Mouse (Mus musculus): ENCODE data around the gene Fam151b.

Fam151b gene

DNA sequence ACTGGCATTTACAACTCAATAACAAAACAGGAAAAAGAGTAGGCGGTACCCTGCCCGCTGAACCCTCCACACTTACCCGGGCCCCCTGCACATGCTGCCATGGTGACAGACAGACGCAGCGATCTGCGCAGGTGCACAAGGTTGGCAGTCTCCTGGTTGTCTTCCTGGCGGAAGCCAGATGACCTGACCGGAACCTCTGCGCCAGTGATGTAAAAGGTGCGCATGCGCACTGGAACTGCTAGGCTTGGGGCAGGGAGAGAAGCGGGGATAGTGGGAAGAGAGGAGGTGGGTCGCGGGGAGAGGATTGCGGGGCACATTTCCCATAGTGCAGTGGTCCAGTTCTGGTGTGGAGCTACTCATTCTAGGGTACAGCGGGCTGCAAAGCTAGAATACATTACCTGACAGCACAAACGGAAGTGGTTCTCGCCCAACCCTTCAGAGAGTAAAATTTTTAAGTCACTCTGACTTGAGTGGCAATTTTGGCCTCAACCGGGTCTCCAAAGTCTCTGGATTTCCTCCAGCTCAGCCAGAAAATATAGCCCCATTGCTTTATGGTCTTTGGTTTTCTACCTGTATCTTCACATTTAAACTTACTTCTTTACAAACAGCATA lies at the start of gene Fam151b:
Gene Fam151b, minus strand, starts transcription at position 164 of the 612 bp plus-strand sequence.
- peak; percentile 95 for DNase-seq

DNA sequence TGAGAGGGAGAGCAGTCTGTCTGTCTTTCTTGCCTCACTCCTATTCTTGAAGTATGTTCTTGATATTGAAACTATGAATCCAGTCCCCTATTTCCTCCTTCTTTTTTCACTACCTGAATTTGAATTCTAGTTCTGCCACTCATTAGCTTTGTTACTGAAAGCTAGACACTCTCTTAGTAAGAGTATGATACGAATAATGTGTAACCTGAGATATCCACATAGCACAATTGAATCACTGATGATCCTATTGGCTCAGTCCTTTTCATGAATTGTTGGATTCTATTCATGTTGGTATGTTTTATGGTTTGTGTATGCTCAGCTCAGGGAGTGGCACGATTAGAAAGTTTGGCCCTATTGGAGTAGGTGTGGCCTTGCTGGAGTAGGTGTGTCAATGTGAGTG lies 48.4 kb upstream of the Fam151b start:
- no peak for DNase-seq

DNA sequence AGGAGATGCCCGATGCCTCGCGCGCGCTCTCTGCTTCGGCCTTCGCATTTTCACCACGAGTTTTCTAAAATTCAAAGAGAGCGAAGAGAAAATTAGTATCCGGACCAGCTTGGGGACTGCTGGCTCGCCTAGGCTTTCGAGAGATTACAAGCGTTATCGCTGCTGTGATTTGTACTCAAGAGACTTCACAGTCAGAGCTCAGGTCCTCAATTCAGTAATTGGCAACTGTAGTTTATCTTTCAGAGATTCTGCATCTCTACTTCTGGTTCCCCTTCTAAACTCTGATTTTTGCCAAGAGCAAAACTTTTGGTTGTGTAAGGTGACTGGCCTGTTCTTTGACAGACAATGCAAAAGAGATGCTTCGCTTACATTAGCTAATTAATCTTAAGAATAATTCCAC lies 47.4 kb upstream of the Fam151b start:
- DNase-seq, result no peak

DNA sequence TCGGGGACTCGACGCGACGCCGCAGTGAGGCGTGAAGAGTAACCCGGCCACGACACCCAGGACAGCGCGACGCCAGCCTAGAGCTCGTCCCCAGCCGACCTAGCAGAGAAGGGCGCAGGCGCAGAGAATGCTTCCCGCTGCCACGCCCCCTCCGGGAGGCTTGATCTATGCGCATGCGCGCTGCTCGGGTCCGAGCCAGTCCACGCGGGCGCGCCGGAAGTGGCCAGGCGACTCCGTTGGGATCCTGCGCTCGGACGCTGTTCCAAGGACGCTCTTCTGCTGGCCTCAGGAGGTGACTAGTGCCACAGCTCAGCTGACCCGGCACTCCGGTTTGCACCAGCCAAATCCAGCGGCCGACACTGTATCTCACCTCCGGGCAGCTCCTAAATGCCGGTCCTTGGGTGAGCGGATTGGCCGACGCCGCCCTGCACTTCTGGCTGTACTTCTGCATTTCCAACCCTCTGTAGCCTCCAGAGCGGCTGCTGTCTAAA lies 47.0 kb upstream of the Fam151b start, which contains the start of gene Zfyve16:
Gene Zfyve16, minus strand, starts transcription at position 148 of the 491 bp plus-strand sequence.
- peak; percentile 98 for DNase-seq

DNA sequence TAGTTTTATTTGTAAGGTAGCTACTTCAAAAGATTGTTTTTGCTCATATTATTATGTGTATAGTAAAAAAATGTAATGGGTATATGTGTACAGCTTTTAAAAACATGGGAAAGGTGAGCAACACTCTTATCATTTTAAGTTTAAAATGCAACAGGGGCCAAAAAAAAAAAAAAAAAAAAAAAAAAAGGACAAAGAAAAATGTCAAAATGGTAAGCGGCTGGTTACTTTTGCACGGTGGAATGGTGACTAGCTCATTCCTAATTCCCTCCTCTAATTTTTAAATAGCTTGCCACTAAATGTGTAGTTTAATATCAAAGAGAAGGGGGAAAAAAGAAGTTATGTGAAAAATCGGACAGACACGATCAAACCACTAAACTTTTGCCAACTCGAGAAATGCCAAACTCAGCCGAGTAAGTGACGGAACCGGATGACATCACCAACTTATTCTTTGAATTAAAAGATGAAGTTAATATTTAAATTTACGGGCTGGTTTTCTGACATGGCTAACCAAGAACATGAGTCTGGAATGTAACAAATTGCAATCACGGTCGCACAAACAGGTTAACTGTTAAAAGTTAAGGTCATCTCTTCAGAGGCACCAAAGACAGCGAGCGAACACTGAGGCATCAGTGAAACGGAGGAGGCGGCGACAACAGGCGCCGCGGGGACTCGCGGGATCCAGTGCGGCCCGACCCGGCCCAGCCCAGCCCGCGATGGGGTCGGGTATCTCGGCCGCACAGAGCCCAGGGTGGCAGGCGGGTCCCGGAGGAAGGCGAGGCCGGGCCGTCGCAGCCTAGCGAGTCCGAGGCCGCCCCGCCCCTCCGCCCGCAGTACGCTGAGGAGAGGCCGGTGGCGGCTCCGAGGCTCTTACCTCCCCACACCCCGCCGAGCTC lies 46.3 kb upstream of the Fam151b start:
- no peak for DNase-seq

DNA sequence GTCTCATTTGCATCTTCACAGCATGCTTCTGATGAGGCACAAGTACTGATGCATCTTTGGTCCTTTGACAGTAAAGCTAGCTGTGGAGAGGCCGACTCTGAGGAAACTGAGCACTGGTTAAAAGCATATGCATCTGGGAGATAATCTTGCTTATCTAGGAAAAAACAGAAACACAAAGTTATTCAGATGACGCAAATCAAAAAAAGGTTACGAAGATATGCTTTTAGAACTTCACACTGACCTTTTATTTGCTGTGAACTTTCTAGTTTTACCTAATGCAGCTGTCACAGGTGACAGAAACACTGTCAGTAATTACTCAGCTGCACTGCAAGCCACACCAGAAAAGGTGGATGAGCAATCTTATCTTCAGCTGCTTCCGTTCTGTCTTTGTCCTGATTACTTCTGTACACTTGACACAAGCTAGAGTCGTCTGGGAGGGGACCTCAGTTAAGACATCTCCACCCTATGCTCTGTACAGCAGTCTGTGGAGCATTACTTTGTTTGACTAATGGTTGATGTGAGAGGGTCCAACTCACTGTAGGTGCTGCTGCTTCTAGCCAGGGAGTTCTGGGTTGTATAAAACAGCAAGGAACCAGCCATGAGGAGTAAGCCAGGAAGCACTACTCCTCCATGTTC lies 39.5 kb upstream of the Fam151b start:
- DNase-seq, result no peak

DNA sequence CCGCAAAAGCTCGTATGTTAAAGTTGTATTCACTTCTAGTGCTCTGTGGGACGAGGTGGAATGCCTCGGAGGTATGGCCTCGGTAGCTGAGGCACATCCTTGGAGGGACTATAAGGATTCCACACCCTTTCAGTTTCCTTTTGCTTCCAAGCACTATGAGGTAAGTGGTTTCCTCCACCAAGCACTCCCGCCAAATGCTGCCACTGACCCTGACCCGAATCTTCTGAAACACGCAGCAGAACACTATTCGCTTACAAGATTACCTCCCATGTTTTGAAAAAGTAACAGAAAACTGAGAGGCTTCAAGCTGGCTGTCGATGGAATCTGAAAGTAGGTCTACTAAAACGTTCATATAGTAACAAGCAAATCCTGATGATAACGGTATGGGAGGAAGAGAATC lies 21.1 kb upstream of the Fam151b start:
- DNase-seq, result no peak

DNA sequence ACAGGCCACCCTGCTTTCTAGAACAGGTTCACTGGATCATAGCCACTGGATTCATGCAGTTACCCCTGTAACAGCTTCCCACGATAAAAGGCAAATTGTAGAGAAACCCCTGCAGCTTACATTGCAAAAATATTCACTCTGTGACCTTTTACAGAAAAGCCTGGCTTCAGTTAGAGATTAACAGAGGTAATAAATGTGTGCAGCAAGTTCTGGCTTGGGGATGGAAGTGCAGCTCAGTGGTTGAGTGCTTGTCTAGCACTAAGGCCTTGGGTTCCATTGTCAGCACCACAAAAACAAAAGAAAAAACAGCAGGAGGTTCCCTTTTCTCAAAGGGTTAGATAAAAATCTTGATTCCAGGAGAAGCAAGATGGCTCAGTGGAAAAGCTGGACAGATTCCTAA lies 8.1 kb upstream of the Fam151b start:
- no peak for DNase-seq

DNA sequence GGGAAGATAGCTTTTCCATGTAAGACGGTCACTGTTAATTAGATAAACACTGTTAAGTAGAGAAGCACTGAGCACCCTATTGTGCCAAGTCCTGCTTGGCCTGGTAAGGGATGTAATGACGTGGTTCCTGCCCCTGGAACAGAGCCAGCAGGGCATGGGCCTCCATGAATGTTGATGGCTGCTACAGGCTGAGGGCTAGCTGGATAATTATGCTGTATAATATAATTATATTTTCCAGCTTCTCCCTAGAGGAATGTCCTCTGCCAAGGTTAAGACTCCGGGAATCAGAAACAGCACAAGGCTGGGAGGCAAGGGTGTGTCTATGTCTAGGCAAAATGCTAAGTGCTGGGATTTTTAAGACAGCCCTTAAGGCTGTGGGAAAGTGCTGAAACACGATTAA lies 7.0 kb upstream of the Fam151b start:
- no peak for DNase-seq

DNA sequence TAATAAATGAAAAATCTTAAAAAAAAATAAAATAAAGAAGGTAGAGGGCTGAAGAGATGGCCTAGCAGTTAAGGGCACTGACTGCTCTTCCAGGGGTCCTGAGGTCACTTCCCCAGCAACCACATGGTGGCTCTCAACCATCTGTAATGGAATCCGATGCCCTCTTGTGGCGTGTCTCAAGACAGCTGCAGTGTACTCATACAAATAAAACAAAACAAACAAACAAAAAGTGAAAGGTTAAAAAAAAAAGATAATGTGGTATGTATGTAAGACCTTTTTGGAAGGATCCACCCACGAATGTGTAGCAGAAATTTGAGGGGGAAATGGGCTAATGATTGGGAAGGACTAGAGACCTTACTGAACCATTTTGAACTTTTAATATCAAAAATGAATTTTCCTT lies 467 bp downstream of the Fam151b start:
- peak; percentile 69 for DNase-seq

DNA sequence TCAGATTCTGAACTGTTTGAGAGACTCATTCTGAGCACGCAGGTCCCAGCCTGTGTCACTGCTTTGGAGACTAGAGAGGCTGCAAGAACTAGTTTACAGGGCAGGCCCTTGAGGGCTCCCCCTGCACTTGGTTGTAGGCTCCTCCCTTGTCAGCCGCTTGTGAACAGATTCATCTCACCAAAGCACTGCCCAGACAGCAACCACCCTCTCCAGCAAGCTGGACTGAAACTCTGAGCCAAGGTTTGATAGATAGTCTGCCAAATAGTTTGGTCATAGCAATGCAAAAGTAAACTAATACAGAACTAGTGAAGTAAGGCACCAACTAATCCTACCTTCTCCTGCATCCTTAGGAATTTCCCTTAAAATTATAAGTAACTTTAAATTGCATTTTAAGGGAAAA lies 13.7 kb downstream of the Fam151b start:
- DNase-seq, result no peak

DNA sequence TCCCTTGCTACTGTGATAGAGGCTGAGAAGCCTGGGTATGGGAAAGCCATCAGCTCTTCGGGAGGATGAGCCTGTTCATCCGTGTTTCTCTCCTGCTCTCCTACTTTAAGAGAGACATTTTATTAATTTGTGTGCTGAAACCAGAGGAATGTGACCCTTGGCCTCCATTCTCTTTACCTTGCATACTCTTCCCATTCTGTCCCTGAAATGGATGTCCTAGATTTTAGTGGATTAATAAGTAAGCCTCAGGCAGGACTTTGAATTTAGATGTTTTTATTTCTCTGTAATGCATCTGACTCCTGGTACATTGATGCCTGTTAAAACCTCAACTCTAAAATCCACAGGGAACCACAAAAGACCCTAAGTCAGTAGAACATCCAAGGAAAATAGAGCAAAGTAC lies 14.4 kb downstream of the Fam151b start:
- no peak for DNase-seq

DNA sequence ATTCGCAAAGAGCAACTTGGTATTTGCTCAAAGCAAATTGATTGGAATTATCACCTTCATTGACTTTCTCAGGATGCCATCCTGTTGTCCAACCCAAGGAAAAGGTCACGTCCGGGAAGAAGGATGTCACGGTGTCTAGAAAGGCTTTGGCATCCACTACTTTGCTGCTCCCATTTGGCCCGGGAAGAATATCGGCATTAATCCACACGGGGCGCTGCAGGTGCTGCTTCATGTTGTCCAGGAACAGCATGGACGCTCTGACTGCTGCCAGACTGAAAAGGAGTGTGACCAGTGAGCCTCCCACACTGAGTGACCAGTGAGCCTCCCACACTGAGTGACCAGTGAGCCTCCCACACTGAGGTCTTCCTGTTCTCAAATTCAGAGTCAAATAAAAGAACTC lies 15.9 kb downstream of the Fam151b start:
- no peak for DNase-seq

DNA sequence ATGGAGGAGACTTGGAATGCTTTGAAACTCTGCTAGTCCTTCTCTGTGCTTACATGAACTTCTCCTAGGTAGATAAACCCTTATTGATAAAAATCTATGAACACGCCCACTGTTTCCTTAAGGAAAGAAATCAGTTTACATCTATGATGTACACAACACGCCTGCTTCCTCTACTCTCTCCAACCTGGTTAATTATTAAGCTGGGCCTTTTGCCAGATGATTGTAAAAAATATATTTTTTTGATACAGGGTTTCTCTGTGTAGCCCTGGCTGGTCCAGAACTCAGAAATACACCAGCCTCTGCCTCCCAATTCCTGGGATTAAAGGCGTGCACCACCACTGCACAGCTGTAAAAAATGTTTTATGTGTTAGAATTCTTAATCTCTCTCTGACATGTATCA lies 19.1 kb downstream of the Fam151b start:
- no peak for DNase-seq

DNA sequence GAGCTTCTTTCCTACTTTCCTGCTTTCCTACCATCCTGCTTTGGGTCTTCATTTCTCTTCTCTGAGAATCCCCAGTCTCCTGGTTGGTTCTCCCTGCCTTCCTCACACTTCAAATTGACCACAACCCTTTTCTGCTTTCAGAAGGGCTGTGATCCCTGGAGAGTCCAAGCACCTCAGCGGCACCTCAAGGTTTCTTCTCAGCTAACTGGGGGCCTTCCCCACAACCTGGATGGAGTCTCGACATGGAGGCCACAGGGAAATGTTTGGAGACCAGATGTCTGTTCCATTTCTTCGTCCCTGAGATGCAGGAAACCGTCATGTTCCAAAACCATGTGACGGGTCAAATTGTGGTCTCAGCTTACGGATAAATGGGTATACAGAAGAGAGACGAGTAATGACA lies 36.9 kb downstream of the Fam151b start:
- DNase-seq, result no peak

DNA sequence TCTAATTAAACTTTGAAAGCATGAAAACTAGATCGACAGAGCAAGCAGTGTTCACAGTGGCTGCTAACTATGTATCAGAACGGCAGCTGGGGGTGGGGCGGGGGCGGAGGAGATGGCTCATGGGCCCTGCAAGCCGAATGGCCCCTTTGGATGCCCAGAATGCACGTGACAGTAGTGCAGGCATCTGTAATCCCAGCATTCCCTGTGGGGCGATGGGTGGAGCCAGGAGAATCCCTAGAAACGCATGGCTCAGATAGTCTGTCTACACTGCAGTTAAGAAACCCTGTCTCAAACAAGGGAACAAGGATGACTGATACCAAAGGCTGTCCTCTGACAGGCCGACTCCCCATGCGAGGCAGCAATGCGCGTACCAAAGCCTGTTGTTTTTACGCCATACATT lies 43.5 kb downstream of the Fam151b start:
- DNase-seq, result no peak

DNA sequence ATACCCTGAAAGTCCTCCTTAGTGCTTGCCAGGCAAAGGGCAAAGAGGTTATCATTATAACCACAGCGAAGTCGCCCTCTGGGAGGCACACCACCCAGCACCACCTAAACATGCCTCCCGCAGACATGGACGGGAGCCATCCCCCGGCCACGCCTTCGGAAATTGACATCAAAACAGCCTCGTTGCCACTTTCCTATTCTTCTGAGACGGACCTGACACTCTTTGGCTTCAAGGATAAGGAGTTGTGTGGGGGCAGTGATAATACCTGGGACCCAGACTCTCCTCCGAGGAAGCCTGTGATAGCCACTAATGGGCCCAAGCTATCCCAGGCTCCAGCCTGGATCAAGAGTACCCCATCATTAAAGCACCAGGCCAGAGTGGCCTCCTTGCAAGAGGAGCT lies 45.2 kb downstream of the Fam151b start:
- DNase-seq, result no peak

DNA sequence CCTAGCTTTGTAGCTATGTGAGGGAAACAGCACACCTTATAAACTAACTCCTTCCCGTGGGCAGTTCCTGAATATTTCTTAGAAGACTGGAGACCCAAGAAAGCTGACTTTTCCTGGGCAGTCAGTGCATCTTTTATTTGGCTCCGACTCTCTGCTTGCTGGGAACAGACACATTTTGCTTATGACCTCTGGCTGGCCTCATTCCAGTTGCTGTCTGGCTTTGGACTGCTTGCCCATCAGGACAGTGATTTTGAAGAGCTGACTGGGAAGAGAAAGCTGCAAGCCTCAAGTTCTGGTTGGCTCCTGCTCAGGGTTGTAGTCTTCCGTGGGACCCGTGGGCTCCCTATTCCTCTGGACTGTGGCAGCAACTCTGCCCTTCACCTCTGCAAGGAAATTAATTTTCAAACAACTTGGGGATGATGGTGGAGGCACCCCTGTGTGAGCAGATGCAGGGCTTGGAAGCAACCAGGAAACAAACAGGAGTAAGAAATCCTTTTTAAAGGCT lies 56.4 kb downstream of the Fam151b start:
- no peak for DNase-seq

DNA sequence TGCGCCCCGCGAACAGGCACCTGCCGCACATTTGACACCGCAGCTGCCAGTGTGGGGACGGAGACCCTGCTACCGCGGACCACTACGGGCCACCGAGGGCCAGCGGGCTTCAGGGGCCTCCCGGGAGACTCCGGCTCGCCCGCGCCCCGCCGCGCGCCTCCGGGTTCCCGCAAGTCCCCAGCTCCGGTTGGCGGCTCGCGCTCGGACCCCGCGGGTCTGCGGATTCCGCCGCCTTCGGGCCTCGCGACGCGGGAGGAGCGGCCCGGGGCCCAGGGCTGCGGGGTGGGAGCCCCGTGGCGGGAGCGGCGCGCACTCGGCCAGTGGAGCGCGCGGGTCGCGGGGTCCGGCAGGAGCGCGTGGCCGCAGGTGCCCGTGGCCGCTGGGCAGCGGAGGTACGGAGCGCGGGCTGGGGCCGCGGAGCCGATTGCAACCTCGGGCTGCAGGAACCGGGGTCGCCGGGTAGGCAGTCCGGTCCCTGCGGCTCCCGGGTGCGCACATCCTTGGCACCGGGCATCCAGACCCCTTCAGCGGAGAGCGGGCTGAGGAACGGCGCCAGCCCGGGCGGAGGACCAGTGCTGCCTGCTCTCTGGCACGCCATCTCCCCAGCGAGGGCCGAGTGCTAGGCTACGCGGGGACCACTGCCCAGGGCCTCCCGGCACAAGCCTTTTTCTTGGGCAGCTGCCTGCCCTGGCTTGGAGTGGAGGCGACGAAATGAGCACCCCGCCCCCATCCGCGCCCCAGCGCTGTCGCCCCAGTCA lies 57.3 kb downstream of the Fam151b start:
- peak; percentile 30 for DNase-seq

DNA sequence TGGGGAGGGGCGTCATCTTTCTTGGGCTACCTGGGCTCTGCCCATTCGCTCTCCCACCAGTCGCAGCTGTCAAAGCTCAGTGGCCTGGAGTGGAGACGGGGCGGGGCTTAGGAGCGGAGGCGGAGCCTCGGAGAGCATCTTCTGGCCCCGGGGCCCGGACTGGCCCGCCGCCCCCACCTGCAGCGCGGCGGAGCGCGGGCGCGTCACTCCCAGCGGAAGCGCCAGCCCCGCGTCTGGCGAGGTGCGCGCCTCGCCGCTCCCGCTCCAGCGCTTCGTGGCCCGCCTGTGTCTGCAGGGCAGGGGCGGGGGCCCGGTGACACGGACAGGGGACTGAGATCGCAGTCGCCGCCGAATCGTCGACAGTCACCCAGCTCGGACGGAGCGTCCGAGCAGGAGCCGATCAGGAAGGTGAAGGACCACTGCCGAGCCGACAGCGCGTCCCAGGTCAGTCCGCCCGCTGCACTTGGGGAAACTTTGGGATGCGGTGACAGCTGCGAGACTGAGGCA lies 58.0 kb downstream of the Fam151b start, which contains the start of gene Ankrd34b:
Gene Ankrd34b, plus strand, starts transcription at position 139 of the 507 bp plus-strand sequence.
- peak; percentile 65 for DNase-seq

DNA sequence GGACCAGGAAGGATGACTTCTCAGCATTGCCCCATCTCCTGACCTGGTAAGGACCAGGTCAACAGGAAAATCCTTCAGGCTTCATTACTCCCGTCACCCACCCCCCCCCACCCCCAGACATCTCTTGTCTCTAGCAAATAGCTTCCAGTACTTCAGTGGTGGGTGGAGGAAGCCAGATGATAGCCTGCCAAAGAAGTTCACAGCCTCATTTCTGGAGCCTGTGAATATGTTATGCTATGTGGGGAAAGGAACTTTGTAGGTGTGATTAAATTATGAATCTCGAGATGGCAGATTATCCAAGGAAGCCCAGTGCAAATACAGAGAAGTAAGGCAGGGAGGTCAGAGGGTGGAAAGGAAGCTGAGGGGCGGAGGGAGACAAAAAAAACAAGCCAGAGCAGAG lies 60.1 kb downstream of the Fam151b start:
- no peak for DNase-seq

DNA sequence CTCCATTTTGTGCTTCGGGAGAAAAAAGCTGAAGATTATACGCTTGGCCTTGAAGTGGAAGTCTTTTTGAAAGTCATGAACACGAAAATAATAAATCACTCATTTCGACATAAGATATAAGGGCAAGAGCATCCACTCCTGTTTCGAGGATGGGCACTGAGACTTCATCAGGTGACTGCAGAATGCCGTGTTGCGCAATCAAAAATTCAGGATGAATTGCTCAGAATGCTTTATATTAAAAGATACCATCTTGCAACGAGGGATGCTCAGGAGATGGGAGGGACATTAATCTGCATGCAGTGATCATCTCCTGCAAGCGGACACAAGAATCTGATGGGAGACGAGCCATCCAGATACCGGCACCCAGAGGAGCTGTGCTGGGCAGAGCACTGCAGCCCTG lies 64.2 kb downstream of the Fam151b start:
- no peak for DNase-seq
